Mouse (Mus musculus) embryonic fibroblast, embryonic 13.5 days (primary cell): ENCODE results near the gene Alad. TPM values are rescaled to one million over a fixed set of nuclear protein-coding genes. Genes with fewer than 3 reads are reported as not detected.
A peak's percentile ranks its signal among the peaks of the same experiment; 100 is the strongest.

Source experiments
- H3K27ac ChIP-seq: 2 replicates; pipeline ENCODE4 v1.5.1; 2012; ENCODE audit warnings: low read length, control low read depth, inconsistent platforms; ENCODE audit not compliant: insufficient read depth
- H3K4me1 ChIP-seq: 2 replicates; pipeline ENCODE4 v1.6.1; 2011; ENCODE audit warnings: low read length; ENCODE audit not compliant: control insufficient read depth, insufficient read depth
- H3K4me3 ChIP-seq: 2 replicates; pipeline ENCODE4 v1.5.1; 2011; ENCODE audit warnings: mild to moderate bottlenecking, control low read depth, low read length; ENCODE audit not compliant: insufficient read depth
- CTCF ChIP-seq: IDR thresholded peaks from 2 replicates; pipeline ENCODE4 v1.5.1; 2011; ENCODE audit warnings: mild to moderate bottlenecking, control low read depth, low read length, moderate library complexity, borderline replicate concordance; ENCODE audit not compliant: insufficient read depth
- POLR2A ChIP-seq: IDR thresholded peaks from 2 replicates; pipeline ENCODE4 v1.6.1; 2011; ENCODE audit warnings: low read depth, mild to moderate bottlenecking, control low read depth, low read length, moderate library complexity
- polyA plus RNA-seq: library from polyadenylated mRNA; stranded (reverse); fragments of >200 nt; gene quantifications from 2 replicates; pipeline ENCODE4 v1.2.4, GENCODE M21; 2011; ENCODE audit warnings: low read depth; ENCODE audit not compliant: missing spikeins, insufficient read length

Gene Alad
- polyA plus RNA-seq, 1 experiment, result 16.5 TPM

DNA sequence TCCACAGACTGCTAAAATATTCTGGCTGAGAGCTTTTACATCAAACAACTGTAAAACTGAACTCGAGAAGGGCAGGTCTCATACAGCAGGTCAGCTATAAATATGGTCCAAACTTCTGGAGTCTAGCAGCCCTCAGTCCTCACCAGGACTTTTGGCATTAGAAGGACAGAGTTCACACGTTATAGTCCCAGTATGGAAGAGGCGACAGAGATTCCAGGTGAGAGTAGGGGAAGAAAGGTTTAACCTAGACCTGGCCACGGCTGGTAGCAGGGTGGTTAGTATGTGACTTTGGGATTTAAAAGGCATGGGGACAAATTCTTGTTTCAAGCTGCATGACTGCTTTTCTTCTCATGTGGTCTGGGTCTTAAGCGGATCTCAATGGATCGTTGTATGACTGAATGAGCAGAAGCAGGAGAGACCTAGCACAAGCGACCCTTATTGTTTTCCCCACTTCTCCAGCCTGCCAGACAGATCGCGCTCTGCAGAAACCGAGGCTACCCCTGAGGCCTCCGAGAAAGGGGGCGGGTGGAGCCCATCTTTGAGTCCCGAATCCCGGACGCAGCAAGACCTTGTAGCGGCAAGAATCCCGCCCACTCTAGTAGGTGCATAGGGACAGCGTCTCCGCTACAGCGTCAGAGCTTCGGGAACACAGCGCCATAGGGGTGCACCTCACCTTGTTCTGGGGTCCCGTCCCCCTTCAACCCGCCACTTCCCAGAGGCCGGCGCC, 433 bp downstream of the Alad start:
- H3K27ac ChIP-seq, result peak overlapping the region; percentile 84
- H3K4me3 ChIP-seq, result peak overlapping the region; percentile 81
- peaks cover 18% of the 10 kb centered on the region; the same call in 1 of the 2 replicates for H3K4me1 ChIP-seq
- no peak for TF ChIP-seq CTCF
- no peak for TF ChIP-seq POLR2A

DNA sequence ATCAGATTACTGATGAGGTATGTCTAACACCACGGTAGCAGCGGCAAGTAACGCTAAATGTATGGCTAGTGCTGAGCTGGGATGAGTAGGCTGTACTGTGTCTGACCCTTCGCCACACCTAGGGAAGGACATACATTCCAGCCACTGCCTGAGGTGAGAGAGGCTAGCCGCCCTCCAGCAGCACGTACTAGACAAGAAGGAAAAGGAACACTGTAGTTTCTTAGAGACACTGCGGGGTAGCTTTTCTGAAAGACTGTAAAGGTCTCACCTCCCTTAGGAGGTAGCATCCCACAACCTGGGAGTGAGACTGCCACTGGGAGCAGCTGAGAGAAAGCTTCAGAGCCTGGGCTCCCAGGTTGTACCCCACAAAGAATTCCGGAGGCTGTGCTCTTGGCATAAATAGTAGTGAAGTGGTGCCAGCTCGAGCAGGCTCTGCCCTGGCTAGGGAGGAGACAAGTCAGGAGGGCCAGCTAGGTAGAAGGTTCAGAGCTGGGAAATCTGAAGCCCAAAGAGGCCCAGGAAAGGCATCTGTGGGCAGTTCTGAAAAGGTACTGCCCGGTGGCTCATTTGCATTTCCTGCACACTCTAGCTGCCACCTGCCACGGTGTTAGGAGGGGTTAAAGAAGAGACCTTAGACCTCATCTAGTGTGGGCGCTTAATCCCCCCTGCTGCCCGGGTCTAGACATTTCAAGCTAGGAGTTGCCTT, 1.1 kb downstream of the Alad start:
- TF ChIP-seq CTCF, result no peak
- TF ChIP-seq POLR2A, result no peak
- Histone ChIP-seq H3K27ac (no peak overlapping the region), H3K4me3 (peak overlapping the region; percentile 81), H3K4me1 (peaks cover 15% of the 10 kb centered on the region; the same call in 1 of the 2 replicates)

DNA sequence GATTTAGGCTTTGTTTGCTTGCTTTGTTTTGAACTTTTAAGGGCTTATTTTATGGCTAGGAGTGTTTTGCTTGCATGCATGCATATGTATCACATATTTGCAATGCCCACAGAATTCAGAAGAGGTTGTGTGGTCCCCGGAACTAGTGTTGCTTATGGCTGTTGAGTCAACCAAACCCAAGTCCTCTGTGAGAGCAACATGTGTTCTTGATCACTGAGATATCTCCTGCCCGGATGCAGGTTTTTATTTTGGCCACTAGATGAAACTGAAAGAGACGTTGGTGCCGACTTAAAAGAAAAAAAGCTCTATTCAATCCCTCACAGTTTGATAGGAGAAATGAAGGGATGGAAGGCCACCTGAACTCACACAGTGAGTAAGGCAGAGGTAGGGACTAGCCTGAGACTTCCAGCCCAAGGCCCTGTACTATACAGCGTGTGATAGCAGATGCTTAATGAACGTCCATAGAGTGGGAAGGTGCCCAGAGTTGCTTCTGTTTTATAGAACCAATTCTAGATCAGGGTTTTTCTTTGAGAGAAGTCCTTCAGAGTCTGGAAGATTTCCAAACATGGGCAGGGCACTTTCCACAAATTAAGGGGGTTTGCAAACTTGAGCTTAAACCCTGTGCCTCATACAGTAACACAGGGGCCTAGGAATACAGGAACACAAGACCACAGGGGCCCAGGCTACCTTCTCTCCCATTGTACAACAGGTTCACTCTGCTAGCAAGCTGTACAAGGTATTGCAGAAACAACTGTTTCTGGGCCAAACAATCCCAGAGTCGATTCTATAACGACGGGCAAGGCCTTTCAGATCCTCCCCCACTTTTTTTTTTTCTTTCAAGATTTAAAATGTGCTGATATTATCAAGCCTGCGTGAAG, 1.9 kb downstream of the Alad start:
- Histone ChIP-seq H3K4me3 (no peak overlapping the region), H3K27ac (no peak overlapping the region), H3K4me1 (peaks cover 15% of the 10 kb centered on the region; the same call in 1 of the 2 replicates)
- TF ChIP-seq CTCF (no peak), POLR2A (no peak)

DNA sequence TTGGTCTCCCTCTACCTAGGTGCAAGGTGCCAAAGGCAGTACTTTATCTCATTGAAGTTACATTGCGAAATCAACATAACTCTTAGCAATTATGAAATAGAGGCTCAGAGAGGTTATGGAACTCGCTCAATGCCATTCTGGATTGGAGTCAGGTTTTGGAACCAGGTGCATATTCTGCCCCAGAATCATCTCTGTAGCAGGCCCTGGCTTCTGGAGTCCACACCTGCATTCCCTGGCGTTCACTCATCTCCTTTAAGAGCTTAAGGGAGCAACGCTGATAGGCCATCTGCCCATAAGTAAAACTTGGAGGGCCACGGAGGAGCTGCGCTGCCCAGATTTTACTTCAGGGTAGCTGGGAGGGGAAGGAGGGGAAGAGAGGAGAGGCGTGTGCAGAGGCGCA, 2.7 kb downstream of the Alad start:
- Histone ChIP-seq H3K4me3 (no peak overlapping the region), H3K4me1 (peaks cover 15% of the 10 kb centered on the region; the same call in 1 of the 2 replicates), H3K27ac (no peak overlapping the region)
- TF ChIP-seq POLR2A (no peak), CTCF (no peak)

DNA sequence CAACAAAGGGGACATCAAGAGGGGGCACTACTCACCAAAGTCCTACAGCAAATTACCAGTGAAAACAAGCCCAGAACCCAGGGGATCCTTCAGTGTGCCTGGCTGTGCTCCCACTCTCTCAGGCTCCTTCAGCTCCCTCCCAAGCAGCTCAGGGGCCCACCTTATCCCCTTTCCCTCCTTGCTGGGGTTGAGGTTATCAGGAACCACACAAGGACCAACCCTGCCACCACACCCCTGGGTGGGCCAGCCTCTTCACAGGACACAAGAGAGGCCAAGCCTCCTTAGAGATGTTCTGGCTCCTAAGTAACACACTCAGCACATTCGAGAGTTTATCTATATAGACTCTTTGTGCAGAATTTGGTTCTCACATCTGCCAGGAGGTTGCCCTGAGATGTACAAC, 3.1 kb downstream of the Alad start:
- Histone ChIP-seq H3K27ac (no peak overlapping the region), H3K4me3 (no peak overlapping the region), H3K4me1 (peaks cover 15% of the 10 kb centered on the region; the same call in 1 of the 2 replicates)
- no peak for TF ChIP-seq CTCF
- no peak for TF ChIP-seq POLR2A

DNA sequence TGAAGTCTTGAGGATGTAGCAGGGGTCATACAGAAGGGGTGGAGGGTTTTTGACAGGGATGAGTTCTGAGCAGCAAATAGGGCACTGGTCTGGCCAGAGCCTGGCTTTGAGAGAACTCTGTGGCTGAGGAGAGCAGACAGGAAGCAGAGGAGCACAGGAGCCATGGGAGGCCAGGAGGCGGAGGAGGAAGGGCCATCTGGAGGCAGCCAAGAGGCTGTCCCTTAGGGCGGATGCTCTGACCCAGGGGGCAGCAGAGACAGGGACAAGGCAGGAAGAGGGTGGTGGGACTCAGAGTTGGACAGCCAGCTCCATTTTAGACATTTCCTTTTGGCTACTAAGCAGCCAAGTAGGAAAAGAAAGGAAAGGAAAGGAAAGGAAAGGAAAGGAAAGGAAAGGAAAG, 3.6 kb downstream of the Alad start:
- peaks cover 15% of the 10 kb centered on the region; the same call in 1 of the 2 replicates for H3K4me1 ChIP-seq
- no peak overlapping the region for H3K4me3 ChIP-seq
- no peak for TF ChIP-seq CTCF
- no peak for TF ChIP-seq POLR2A
- no peak overlapping the region for H3K27ac ChIP-seq

DNA sequence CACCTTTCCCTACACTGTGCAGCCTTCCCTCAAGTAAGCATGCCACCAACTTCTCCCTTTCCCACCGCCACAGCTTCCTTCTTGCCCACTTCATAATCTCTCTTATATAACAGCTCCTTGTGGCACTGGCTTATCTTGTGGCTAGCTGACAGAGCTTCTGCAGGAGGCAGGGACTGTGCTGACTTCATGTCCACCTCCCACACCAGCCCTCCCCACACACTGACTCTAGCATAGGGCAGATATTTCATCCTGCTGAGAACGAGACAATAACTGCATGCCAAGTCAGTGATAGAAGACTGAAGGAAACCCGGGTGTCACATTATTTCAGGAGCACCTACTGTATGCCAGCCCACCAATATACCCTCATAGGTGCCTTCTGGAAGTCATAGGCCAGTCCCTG, 4.2 kb downstream of the Alad start:
- TF ChIP-seq CTCF, result no peak
- no peak for TF ChIP-seq POLR2A
- H3K4me3 ChIP-seq, result no peak overlapping the region
- no peak overlapping the region for H3K27ac ChIP-seq

DNA sequence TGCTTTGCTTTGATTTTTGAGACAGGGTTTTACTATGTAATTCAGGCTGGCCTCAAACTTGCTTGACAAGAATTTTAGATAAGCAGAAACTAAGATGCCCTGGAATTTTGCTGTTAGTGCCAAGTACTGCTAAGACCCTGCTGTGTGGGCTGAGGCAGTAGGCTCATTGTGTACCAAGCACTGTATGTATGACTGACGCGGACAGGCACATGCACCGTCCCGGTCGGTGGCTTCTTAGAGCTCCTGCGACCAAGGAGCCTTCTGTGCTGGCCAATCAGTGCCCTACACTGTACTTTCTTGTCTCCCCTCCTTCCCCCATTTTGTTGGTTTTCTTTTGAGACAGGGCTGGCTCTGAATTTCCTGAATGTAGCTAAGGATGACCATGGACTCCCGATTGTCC, 4.7 kb downstream of the Alad start:
- Histone ChIP-seq H3K4me1 (peaks cover 15% of the 10 kb centered on the region; the same call in 1 of the 2 replicates), H3K4me3 (no peak overlapping the region), H3K27ac (no peak overlapping the region)
- TF ChIP-seq CTCF (no peak), POLR2A (no peak)

More for the DNA sequence above, 4.2 kb downstream of the Alad start:
- H3K4me1 ChIP-seq, result peaks cover 15% of the 10 kb centered on the region; the same call in 1 of the 2 replicates

DNA sequence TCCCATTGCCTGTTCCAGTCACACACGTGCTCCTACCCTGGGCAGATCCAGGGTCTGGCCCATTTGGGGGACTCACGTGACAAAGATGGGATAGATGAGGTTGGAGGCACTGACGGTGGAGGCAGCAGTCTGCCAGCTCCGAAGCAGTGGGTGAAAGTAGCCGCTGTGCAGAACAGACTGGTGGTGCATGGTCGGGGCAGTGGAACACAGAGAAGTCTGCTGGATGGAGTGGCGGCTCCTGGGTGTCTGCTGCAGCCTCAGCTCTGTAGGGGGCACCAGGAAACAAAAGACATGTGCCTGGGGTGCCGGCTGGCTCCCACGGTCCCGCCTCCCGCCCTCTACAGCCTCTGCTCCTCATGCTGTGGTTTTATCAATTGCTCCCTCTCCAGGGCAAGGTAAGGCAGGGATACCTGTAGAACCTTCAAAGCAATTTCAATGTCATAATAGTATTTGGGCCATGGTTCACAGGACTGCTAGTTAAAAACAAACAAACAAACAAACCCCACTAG, 5.7 kb downstream of the Alad start:
- no peak overlapping the region for H3K4me3 ChIP-seq
- peaks cover 15% of the 10 kb centered on the region; the same call in 1 of the 2 replicates for H3K4me1 ChIP-seq
- H3K27ac ChIP-seq, result no peak overlapping the region
- TF ChIP-seq CTCF, result no peak
- no peak for TF ChIP-seq POLR2A
